Mouse (Mus musculus) mouse trophoblast stem cell (cell line): Measurements from ENCODE around the gene Prkca.

Source experiments
- in situ Hi-C, 2 experiments: fragments of 300-500 bp; cut with MseI, MboI; formaldehyde crosslinking; loops; 2 replicates in 1 of 2; 3 replicates in 1 of 2; pipeline ENCODE4 v1.15.1; 2025

Gene Prkca

GRCm38 (mm10) chr11:108341783-108342182 is 1.9 kb downstream of the Prkca start:
- in situ Hi-C loops, result no loop called here

DNA sequence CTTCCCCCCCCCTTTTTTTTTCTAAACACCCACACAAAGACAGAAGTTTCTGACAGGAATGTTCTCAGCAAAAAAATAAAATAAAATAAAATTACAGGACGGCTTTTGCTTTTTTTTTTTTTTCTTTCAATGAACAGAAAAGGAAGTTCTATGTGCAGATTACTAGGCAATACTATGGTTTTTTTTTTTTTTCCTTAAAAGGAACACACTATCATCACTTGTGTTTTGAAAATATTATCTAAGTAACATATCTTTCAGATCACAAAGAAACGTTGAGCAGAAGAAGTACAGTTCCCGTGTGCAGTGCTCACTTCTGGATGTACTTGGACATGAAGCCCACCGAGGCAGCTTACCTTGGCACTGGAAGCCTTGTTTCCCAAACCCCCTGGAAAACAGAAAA is 3.4 kb downstream of the Prkca start:
- in situ Hi-C loops, result no loop called here

DNA sequence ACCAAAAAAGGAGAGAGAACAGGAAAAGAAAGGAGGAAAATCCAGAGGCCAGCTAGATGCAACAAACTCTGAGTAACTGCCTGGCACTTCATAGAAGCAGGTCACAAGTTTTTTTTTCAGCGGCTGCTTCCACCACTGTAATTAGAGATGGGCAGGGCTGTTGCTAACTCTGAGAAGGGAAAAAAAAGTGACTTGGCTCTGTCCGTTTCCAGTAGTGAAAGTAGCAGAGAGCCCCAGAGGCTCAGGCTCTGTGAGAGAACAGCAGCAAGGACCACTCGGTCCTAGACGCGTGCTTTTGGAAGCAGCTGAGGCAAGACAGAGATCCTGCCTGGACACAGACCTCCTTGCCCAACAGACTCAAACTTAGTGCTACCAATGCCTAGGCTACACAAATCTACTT is 7.3 kb downstream of the Prkca start:
- in situ Hi-C loops, result no loop called here

GRCm38 (mm10) chr11:108335536-108335935 is 8.2 kb downstream of the Prkca start:
- in situ Hi-C loops, result no loop called here

DNA sequence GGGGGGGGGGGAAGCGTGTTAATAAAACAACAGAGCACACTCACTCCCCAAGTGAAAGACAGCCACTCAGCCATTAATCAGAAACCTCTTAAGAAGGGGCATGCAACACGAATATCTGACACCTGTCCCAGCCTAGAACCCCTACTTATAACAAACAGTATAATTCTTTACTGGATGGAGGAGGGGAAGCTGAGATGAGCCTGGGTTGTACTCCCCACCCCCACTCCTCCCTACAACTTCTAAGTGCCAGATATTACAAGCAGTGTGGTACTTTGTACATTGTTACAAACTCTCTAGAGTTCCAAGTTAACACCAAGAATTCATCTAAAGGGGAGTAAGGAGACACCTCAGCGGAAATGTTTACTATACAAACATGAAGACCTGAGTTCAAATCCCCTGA is 9.1 kb downstream of the Prkca start:
- in situ Hi-C loops, result no loop called here

- in situ Hi-C loops, result no loop called here
These were observed 9.9 kb downstream of the Prkca start for GRCm38 (mm10) chr11:108333583-108334379.

DNA sequence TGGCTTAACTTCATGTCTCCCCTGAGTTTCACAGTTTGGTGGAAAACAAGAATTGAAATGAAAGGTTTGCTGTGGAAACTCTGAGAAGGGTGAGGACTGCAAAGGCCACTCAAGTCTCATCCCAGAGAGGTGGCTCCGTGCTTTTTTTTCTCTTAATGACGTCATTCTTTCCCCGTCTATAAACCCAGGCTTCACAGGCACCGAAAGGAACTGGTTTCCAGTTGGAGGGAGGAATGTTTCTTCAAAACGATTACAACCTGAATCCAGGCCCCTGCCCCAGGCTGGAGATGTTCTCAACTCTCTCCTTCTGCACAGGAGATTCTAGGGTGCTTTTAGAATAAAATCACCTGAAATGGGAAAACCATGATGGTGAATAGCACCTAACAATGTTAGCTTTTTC is 10.7 kb downstream of the Prkca start:
- in situ Hi-C loops, result no loop called here

DNA sequence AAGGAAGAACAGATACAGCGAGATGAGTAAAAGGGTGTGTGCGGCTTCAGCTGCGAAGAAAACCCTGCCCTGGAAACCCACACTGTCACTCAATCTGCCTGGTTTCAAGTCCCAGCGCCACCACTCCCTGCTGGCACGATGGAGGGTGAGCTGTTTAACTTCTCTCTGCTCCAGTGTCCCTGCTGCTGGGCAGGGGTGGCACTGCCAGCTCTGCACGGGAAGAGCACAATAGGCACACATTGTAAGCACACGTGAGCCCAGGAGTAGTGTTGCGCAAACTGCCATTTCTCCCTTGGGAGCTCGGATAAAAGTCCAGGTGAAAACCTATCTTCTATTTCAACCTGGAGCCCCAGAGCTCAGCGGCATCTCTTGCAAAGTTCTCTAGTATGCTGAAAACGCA is 12.9 kb downstream of the Prkca start:
- in situ Hi-C loops, result no loop called here

DNA sequence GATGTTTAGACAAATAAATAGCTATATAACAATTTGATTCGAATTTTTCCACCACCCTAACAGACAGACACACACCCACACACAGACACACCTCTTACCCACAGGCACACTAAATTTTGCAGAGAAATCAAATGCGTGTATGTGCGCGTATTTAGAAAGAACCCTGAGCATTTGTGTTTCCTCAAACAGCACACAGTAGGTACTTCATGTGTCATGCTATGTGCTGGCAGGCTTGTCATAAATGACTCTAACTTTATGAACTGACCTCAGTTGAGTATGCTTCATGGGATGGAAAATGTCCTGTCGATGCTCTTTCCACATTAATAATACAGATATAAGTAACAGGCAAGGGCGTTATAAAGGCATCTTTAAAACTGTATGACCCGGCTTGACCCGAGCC is 17.8 kb downstream of the Prkca start:
- in situ Hi-C loops, result no loop called here

GRCm38 (mm10) chr11:108322156-108322555 is 21.6 kb downstream of the Prkca start:
- in situ Hi-C loops, result no loop called here

GRCm38 (mm10) chr11:108320561-108320960 is 23.2 kb downstream of the Prkca start:
- in situ Hi-C loops, result no loop called here

GRCm38 (mm10) chr11:108319162-108319561 is 24.6 kb downstream of the Prkca start:
- in situ Hi-C loops, result no loop called here

- in situ Hi-C loops, result no loop called here
These were observed 25.9 kb downstream of the Prkca start for GRCm38 (mm10) chr11:108317878-108318277.

DNA sequence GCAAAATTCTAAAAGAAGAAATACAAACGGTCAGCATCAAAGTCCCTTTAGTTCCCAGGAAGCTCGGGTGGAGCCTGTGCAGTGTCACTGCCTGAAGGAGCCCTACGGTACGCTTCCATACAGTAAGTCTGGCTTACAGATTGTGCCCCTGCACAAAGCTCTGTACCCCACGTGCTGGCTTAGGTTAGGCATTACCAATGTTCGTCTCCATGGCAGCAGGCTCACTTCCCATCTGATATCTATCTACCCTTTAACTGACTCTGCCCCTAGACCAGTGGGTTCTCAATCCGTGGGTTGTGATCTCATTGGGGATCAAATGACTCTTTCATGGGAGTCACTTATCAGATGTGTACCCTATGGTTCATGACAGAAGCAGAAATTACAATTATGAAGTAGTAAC is 28.0 kb downstream of the Prkca start:
- in situ Hi-C loops, result no loop called here

GRCm38 (mm10) chr11:108312516-108312915 is 31.2 kb downstream of the Prkca start:
- in situ Hi-C loops, result no loop called here

DNA sequence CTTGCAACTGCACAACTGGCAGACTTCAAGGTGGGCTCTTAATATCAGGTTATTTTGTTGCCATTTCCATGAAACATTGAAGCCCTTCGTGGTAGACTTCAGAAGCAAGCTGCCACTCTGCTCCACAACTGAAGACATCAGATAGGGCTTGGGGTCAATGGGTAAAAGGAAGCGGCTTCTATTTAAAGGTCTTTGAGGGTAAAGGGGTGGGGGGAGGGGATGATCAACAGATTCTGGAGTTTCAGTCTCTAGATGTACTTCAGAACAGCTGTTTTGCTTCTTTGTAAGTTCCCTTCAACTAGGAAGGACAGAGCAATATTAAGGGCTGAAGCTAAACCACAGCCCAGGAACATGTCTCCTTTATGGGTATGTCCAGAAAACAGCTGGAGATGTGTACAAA is 31.8 kb downstream of the Prkca start:
- in situ Hi-C loops, result no loop called here

DNA sequence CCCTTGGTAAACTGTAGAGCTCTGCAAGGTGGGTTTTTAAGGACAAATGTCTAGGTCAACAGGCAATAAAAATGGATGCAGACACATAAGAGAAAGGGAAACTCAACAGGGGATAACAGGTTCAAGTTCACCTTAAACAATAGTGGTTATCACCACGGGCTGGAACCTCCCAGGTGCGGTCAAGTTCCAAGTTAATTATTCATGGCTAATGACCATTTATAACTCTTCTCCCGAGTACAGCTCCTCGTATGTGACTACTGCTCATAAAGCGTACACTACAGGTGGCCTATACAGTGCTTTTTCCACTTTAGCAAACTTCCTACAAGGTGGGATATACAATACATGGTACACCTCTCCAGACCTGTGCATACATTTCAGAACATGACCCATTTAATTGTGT is 33.9 kb downstream of the Prkca start:
- in situ Hi-C loops, result no loop called here

DNA sequence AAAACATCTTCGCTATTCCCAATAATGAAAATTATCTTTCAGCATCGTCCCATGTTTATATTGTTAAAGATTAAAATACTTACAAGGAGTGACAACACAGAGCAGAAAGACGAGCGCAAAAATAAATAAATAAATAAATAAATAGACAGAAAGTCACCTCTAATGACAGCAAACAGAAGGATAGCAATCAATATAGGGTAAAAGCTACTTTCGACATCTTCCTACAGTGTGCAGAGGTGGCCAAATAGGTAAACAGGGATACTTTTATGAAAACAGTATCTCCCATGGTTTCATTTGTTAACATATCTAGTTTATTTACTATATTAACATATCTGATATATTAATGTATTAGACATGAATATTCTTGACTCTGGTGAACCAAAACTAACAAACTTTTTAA is 35.5 kb downstream of the Prkca start:
- in situ Hi-C loops, result no loop called here

- in situ Hi-C loops, result no loop called here
These were observed 36.5 kb downstream of the Prkca start for GRCm38 (mm10) chr11:108307258-108307657.

DNA sequence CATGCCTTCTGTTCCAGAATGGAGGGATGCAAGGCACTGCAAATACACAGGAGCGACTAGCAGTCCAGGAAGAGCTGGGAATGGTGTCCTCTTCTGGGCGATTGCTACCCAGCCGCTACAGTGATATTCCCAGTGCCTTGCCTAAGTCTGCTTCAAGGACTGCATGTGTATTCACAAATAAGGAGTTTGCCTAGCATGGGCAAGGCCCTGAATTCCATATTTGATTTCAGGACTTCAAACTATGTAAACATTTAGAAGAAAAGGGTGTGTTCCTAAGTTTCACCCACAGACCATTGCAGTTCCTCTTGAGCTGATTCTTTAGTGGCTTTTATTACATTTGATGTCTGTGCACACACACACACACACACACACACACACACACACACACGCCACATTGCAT is 39.9 kb downstream of the Prkca start:
- in situ Hi-C loops, result no loop called here

GRCm38 (mm10) chr11:108301796-108302490 is 41.8 kb downstream of the Prkca start:
- in situ Hi-C loops, result no loop called here

GRCm38 (mm10) chr11:108301036-108301435 is 42.7 kb downstream of the Prkca start:
- in situ Hi-C loops, result no loop called here

GRCm38 (mm10) chr11:108300443-108300842 is 43.3 kb downstream of the Prkca start:
- in situ Hi-C loops, result no loop called here
